Mouse (Mus musculus) CH12.LX (cell line): Measurements from ENCODE around the gene Lrig1.

Experiments
- CTCF ChIP-seq, 2 experiments: IDR thresholded peaks in 1 of 2; conservative IDR thresholded peaks in 1 of 2; 2 replicates each; pipeline ENCODE4 v1.5.1; 2011 to 2012; ENCODE audit warnings: low read depth in 2 of 2, low read length in 2 of 2, improper control_type of control experiment in 1 of 2, inconsistent platforms in 1 of 2, mild to moderate bottlenecking in 1 of 2, moderate library complexity in 1 of 2
- EP300 ChIP-seq: IDR thresholded peaks from 2 replicates; pipeline ENCODE4 v1.6.1; 2011; ENCODE audit warnings: low read length, improper control_type of control experiment
- MYC ChIP-seq: IDR thresholded peaks from 2 replicates; pipeline ENCODE4 v1.6.1; 2011; ENCODE audit warnings: low read depth, mild to moderate bottlenecking, improper control_type of control experiment, low read length
- POLR2A ChIP-seq: IDR thresholded peaks from 2 replicates; pipeline ENCODE4 v1.6.1; 2011; ENCODE audit warnings: low read depth, mild to moderate bottlenecking, improper control_type of control experiment, low read length

- no peak for TF ChIP-seq EP300
- no peak for TF ChIP-seq POLR2A
- TF ChIP-seq CTCF (conservative IDR thresholded peaks at IDR 0.05 in 1 of 2, IDR thresholded peaks at IDR 0.05 in 1 of 2; ENCODE audit: low read depth in 2 of 2, low read length in 2 of 2), result no peak
- TF ChIP-seq MYC, result no peak
These were observed 13.9 kb downstream of the Lrig1 start for GRCm38 (mm10) chr6:94686048-94686447.
